Mouse (Mus musculus): ENCODE results near the gene Stat5b. TPM values are rescaled to one million over a fixed set of nuclear protein-coding genes. Genes with fewer than 3 reads are reported as not detected.

The Stat5b gene
- 40.9 and 47.6 TPM in 2 replicates for total RNA-seq (2015)
- 50.6 and 53.2 TPM in 2 replicates for total RNA-seq (2017)

DNA sequence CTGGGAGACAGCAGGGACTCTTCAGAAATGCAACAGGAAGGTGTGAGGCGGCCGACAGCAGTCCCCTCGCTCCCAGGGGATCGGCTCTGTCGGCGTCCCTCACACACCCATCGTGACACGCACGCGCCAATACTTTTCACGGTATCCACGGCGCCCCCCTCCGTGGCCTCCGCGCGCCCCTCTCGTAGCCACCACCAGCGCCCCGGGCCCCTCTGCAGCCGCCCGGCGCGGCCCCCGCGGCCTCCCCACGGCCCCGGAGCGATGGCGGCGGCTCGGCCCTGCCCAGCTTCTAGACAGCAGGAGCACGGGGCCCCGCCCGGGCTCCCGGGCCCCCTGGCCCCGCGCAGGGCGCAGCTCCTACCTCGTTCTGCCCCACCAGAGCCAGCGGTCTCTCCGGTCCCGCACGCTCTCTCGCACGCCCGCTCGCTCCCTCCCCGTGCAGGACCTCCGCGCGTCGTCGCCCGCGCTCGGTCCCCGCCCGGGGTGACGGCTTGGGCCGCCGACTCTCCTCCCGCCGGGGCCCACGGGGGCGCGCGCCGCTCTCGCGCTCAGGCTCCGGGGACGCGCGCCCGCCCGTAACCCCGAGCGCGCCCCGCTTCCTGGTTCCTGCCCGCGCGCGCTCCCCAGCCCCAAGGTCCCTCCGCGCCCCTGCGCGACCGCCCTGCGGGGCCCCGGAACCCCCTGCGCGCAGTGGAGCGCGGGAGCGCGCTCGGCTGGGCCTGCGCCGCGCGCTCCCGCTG is at the start of gene Stat5b:
Stat5b (minus strand) TSS at position 687 of the 740 bp plus-strand sequence.
- ATAC-seq (ENCODE audit: poor library complexity, severe bottlenecking), result peak; percentile 82

GRCm38 (mm10) chr11:100898441-100899199 is 48.1 kb upstream of the Stat5b start:
- ATAC-seq (ENCODE audit: poor library complexity, severe bottlenecking), result no peak

- peak; percentile 17; the same call in 1 of the 2 replicates for ATAC-seq (ENCODE audit: poor library complexity, severe bottlenecking)
Measured at GRCm38 (mm10) chr11:100897294-100898231, 47.0 kb upstream of the Stat5b start.

GRCm38 (mm10) chr11:100896078-100896477 is 45.6 kb upstream of the Stat5b start:
- no peak for ATAC-seq (ENCODE audit: poor library complexity, severe bottlenecking)

DNA sequence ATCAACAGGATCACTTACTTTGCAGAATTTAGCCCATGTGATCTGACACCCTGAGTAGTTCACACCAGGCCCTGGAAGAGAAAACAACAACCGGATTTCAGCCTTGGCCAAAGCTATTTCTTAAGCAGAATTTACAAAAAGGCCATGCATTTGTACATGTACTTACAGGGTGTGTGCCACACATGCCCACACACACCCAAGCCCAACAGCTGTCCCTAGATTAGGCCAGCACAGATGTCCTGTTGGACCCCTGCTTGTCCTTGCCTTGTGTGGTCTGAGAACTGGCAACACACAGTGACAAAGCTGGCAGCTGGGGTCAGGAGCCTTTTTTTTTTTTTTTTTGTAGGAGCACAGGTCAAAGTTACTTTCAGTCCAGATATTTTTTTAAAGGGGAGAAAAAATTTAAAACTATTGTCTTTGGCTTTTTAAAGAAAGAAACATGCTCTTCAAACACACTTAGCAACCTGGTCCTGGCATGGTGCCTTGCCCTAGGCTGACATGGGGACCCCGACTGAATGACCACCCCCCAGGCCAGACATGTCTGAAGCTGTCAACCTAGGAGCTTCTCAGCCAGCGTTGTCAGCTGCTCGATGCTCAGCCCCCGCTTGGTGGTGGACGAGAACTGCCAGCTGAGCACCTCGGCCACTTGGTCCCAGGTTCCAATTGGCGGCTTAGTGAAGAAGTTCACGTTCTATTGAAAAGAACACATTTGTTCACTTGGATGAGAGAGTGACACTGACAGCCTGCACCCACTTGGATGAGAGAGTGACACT is 43.8 kb upstream of the Stat5b start:
- ATAC-seq (ENCODE audit: poor library complexity, severe bottlenecking), result no peak

DNA sequence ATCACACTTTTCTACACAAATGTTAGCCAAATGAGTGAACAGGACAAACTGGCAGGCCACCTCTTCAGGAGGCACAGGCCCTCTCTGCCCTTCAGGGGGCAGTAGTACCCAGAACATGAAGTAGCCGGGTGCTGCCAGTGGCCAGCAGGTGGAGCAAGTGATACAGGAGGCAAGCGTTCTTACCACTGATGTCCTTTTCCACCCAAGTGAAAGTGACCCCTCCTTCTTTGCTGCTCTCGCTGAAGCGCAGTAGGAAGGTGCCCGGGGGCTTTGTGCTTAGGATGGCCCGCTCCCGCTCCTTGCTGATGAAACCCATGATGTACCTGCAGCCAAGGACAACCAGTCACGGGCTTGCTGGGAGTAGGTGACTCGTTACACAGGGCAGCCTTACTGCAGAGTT is 43.0 kb upstream of the Stat5b start:
- peak; percentile 94 for ATAC-seq (ENCODE audit: poor library complexity, severe bottlenecking)

GRCm38 (mm10) chr11:100892435-100892834 is 41.9 kb upstream of the Stat5b start:
- ATAC-seq (ENCODE audit: poor library complexity, severe bottlenecking), result no peak

GRCm38 (mm10) chr11:100891256-100892123 is 41.0 kb upstream of the Stat5b start:
- no peak for ATAC-seq (ENCODE audit: poor library complexity, severe bottlenecking)

DNA sequence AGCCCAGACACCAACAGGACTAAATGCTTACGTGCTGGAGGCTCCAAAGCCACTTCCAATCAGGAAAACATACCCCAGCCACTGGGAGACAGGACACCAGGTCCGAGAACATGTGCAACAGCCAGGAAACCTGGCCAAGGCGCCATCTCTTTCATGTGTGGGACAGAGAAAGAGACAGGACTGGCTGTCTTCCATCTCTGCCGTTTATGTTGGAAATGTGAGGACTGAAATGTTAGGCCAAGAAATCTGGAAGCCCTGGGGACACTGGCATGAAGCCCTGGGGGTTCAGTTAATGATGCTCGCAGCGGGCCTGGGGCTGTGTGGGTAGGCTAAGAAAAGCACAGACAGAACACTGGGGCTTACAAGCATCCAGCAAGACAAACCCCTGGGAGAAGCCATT is 40.0 kb upstream of the Stat5b start:
- ATAC-seq (ENCODE audit: poor library complexity, severe bottlenecking), result no peak

GRCm38 (mm10) chr11:100888348-100888820 is 37.9 kb upstream of the Stat5b start:
- no peak for ATAC-seq (ENCODE audit: poor library complexity, severe bottlenecking)

- ATAC-seq (ENCODE audit: poor library complexity, severe bottlenecking), result no peak
Measured at GRCm38 (mm10) chr11:100887764-100888163, 37.2 kb upstream of the Stat5b start.

GRCm38 (mm10) chr11:100887236-100887635 is 36.7 kb upstream of the Stat5b start:
- ATAC-seq (ENCODE audit: poor library complexity, severe bottlenecking), result no peak

GRCm38 (mm10) chr11:100886188-100886740 is 35.7 kb upstream of the Stat5b start:
- ATAC-seq (ENCODE audit: poor library complexity, severe bottlenecking), result no peak

GRCm38 (mm10) chr11:100885472-100885871 is 34.9 kb upstream of the Stat5b start:
- ATAC-seq (ENCODE audit: poor library complexity, severe bottlenecking), result no peak

GRCm38 (mm10) chr11:100883640-100884039 is 33.1 kb upstream of the Stat5b start:
- ATAC-seq (ENCODE audit: poor library complexity, severe bottlenecking), result no peak

- no peak for ATAC-seq (ENCODE audit: poor library complexity, severe bottlenecking)
Measured at GRCm38 (mm10) chr11:100879321-100880078, 29.0 kb upstream of the Stat5b start.

DNA sequence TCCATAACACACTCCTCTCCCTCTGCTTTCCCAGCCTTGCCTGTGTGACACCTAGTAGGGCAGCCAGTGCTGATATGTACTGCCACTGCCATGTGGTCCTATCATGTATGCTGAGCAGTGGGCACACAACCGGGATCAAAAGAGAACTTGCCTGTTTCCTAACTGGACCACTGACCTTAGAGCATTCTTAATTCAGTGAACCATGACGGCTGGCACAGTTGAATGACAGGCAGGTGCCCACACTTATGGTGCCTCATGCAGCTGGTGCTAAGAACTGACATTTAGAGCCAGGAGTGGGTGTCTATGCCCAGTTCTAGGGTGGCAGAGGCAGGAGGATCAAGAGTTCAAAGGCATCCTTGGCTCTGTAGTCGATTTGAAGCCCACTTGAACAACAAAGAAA is 25.2 kb upstream of the Stat5b start:
- ATAC-seq (ENCODE audit: poor library complexity, severe bottlenecking), result no peak

DNA sequence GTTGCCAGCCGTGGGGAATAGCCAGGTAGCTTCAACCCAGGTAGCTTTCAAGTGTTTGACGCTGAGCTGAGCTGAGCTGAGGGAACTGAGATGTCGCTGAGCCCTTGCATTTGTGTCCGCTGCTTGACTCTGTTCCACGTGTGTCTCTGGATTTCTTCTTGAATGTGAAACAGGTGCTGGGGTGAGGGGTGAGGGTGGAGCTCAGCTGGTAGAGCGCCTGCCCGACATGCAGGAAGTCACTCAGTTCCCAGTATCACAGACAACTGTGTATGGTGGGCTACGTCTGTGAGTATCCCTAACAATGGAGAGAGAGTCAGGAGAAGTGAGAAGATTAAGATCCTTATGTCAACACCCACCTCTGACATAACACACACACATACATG is 20.4 kb upstream of the Stat5b start:
- no peak for ATAC-seq (ENCODE audit: poor library complexity, severe bottlenecking)

Measured in megakaryocyte, adult 5-6 weeks (primary cell).